Mouse (Mus musculus): ENCODE measurements around the gene Gm4981. TPM values are rescaled to one million over a fixed set of nuclear protein-coding genes. Genes with fewer than 3 reads are reported as not detected.
"Not testable (repeated sequence)": the region's sequence is repeated elsewhere in the genome, so short reads cannot be mapped to it uniquely, and the experiment has no call there.

Gm4981 gene
- total RNA-seq, 2 experiments from 2014 or later: not detected

DNA sequence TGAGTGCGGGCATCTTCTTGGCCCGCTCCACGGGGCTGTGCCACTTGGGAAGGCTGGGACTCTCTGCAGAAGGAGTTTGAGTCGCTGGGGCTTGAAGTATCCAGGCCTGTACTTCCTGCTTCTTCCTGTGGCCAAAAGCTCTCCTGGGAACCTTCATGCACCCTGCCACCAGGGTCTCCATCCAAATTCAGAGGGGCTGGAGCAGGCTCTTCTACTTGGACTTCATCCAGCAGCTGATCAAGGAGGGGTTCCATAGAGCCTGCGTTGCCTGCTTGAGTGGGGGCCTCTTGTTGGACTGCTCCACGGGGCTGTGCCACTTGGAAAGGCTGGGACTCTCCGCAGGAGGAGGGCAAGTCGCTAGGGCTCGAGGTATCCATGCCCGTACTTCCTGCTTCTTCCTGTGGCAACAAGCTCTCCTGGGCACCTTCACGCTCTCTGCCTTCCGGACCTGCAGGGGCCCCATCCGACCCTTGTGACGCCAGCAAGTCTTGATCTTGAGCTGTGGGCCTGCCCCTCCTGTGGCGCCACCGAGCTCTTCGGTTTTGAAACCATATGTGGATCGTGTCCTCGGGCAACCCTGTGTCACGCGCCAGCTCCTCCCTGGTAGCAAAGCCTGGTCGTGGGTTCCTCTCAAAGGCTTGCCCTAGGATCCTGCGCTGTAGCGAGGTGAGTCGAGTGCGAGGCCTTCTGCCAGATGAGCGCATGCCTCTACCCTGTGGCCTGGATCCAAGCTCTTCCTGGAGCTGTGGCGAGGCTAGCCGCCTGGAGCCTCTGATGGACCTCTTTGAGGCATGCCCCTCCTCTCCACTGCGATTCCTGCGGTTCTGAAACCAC lies 12.3 kb downstream of the Gm4981 start:
- not testable (repeated sequence) for ATAC-seq (replicated peaks; ENCODE audit: poor library complexity)

DNA sequence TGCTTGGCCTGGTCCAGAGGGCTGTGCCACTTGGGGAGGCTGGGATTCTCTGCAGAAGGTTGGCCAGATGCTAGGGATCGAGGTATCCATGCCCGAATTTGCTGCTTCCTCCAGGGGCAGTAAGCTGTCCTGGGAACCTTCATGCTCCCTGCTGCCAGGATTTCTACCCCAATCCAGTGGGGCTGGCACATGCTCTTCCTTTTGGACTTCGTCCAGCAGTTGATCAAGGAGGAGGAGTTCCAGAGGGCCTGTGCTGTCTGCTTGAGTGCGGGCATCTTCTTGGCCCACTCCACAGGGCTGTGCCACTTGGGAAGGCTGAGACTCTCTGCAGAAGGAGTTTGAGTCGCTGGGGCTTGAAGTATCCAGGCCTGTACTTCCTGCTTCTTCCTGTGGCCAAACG lies 13.3 kb downstream of the Gm4981 start:
- ATAC-seq (replicated peaks; ENCODE audit: poor library complexity): not testable (repeated sequence)

DNA sequence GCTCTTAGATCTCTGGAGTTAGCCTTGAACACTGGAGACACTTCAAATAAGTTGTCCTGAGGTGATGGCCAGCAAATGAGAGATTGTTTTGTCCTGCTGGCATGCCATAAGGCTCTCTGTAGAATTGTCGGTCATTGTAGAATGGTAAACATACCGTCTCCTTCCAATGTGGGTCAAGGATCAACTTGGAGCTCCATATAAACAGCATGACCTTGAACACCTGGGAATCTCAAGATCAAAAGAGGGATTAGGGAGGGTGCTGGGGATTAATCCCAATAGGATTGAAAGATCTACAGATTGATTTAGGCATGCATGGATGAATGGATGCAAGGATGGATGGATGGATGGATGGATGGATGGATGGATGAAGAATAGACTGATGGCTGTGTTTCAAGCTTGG lies 14.9 kb downstream of the Gm4981 start:
- not testable (repeated sequence) for ATAC-seq (replicated peaks; ENCODE audit: poor library complexity)

DNA sequence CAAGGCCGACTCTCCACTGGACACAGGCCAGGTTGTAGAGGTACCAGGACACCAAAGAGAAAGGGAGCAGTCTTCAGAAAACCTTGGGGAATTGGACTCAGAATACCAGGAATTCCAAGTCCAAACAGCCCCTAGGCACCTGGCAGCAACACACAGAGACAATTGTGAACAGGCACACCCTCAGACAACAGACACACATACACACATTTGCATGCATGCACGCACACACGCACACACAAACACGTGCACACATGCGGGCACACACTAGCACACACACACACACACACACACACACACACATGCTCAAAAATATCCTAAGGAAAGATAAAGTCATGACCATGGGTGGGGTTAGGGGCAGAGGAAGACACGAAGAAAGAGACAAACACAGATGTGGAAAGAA lies 15.8 kb downstream of the Gm4981 start:
- ATAC-seq (replicated peaks; ENCODE audit: poor library complexity): no peak

DNA sequence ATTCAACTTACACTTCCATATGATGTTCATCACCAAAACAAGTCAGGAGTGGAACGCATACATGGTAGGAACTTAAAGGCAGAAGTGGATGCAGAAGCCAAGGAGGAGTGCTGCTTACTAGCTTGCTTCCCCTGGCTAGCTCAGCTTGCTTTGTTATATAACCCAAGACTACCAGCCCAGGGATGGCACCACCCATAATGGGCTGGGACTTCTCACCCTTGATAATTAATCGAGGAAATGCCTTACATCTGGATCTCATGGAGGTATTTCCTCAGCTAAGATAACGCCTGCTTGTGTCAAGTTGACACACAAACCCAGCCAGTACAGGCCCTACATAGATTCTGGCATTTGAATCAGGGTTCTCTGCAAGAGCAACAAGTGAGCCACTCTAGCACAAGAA lies 19.1 kb downstream of the Gm4981 start:
- no peak for ATAC-seq (replicated peaks; ENCODE audit: poor library complexity)

DNA sequence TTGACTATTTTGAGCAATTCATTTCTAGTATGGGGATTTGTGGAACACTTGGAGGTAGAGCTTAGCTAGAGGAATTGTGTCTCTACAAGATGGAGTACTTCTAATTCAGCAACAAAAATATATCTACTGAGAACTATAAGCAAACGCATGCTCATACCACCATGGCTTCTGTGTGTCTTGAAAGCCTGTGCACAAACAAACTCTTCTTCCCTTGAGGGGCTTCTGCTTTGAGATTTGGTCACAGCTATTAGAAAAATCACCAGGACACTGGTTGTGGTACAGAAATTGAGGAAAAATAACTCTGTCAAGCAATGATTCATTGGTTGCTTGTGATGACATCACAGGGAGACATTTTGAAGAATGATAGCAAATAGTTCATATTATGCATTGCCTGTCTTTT lies 21.1 kb downstream of the Gm4981 start:
- ATAC-seq (replicated peaks; ENCODE audit: poor library complexity): no peak

DNA sequence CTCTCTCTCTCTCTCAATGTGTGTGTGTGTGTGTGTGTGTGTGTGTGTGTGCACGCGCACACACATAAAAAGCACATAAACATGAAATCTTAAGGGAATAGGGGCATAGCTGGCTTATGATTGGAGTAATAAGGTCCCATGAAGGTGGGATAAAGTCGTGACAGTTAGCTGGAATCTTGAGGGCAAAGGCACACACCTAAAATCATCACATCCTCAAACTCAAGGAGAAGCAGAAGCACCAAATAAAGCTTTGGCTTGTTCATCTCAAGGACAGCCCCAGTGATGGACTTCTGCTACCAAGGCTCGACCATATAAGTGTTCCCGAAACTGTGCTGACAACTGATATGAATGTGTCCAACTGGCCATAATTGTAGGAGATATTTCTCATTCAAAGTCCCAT lies 21.6 kb downstream of the Gm4981 start:
- no peak for ATAC-seq (replicated peaks; ENCODE audit: poor library complexity)

DNA sequence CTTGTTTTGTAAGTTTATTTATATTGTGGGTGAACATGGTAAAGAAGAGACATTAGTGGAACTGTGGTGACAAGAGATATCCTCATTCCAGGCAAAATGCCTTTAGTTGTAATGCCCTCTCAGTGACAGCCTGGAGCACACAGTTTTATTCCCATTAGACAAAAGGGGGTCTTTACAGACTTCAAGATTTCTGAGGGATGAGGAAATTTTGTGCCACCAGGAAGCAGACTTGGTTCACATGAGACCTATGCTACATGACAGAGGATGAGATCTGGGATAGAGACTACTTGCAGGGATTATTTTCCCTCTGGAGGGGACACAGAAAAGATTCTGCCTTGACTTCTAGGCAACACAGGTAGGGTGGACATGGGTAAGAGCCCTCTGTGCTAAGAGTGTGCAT lies 22.0 kb downstream of the Gm4981 start:
- ATAC-seq (replicated peaks; ENCODE audit: poor library complexity): no peak

DNA sequence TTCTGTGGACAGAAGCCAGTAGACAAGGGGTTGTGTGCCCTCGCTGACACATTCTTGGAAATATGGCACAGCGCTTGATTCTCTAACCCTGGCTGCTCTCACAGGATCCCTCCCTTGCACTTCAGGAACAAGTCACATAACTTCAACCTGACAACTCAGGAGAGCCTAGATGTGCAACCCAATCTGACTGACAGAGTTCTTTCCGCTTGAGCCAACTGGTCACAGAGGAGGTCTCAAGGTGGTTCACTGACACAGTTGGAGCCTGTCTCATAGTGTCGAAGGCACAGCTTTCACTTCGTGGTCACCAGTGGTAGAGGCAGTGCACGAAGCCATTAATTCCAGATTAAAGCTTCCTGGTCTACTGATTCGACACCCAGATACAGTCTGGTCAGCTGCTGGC lies 24.3 kb downstream of the Gm4981 start:
- no peak for ATAC-seq (replicated peaks; ENCODE audit: poor library complexity)

DNA sequence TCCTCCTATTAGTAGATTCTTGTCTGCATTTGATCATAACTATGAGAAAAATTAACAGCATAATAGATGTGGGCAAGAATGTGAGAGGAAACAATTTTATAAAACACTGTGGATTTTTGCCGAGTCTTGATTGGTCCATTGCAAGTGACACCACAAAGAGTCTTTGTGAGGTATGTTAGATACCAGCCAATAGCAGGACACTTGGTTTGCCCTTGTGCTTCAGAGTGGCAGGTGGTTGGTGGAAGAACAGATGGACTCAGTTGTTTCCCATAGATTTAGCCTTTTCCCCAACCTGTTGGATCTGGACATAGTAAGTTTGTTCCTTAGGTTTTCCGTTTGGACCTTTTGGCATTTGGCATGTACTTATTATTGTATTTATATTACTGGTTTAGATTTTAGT lies 25.3 kb downstream of the Gm4981 start:
- no peak for ATAC-seq (replicated peaks; ENCODE audit: poor library complexity)

DNA sequence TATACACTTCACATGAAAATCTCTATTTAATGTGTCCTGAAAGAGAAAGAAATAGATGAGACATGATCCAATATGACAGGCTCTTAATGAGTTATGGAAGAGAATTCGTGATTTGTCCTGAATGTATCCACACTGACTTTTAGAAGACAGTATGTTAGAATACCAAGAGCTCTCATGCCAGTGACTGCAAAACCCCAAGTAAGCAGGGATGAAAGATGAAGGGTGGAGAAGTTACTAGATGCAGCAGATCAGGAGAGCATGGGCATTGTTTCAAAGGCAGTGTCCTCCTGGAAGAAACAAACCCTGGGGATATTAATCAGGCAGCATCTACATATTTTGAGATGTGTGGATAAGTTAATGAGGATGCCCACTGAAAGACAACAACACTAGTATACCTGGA lies 26.0 kb downstream of the Gm4981 start:
- no peak for ATAC-seq (replicated peaks; ENCODE audit: poor library complexity)

DNA sequence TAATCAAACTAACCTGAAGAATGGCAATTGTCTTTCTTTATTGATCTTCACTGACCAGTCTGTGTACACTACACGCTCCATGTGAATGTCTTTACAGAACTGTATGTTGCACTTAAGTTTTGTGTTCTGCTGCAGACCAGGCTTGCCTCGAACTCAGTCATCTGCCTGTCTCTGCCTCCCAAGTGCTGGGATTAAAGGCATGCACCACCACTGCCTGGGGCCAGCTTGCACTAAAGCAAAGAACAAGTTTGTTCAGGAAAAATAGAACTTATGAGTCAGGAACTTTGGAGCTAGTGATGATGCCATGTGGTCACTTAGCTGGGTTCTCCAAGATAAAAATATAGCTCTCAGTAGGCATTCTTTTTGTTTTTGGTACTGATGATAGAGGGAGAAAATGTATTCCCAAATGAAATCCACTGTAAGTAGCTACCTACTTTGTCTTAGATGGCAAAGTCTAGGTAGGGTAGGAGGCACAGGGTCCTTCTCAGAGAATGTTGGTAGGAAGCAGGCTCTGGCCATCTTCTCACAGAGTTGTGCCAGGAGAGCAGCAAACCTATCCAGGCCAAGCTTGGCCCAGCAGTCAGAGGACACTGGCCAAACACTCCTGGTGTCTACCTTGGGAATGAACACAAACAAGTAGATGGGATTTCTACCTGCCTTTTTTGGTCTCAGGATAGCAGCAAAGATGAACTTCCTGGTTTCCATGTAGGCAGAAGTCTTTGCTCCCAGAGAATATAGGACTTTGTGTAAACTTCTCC lies 26.6 kb downstream of the Gm4981 start:
- no peak for ATAC-seq (replicated peaks; ENCODE audit: poor library complexity)

DNA sequence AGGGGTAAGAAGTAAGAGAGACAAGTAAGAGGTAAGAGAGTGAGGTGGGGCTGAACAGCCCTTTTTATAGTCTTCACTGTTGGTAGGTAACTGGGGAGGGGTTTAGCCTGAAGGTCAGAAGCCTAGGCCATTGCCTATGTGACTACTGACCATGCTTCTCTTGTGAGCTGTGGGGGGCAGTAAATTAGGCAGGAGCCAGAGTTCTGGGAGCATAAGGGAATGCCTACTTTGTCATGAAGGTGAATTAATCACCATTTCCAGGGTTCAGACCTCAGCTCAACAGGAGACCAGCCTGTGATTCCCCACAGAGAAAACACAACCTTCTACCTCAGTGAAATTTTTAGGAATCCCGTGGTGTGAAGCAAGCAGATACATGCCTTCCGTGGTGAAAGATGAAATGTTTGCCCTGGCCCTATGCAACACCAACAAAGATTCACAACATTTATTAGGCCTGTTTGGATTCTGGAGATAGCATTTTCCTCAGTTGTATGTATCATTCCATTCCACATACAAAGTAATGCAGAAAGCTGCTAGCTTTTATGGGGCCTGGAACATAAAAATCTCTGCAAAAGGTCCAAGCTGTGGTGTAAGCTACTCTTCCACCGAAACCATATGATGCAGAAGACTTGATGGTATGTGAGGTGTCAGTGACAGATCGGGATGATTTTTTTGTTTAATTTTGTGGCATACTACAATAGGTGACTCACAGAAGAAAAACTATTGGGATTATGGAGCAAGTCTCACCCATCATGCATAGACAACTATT lies 29.7 kb downstream of the Gm4981 start:
- ATAC-seq (replicated peaks; ENCODE audit: poor library complexity): no peak

DNA sequence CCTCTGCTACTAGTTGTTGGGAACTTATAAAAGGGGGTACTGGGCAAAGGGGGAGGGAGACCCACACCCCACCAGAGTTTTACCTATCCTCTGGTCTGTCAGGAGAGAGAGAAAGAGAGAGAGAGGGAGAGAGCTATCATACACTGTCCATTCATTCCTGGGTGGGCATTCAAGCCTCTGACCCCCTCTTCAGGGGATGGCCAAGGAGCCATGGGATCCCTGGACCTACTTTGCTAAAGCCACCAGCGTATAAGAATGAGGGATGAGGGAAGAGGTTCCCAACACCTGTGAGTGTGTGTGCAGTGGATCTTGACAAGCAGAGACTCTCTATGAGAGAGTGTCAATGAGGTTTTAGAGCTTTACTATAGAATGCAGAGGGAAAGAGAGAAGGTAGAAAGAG lies 30.5 kb downstream of the Gm4981 start:
- no peak for ATAC-seq (replicated peaks; ENCODE audit: poor library complexity)

Other genes starting within 250 kb of the Gm4981 start
- gene AW822073, start 11.8 kb downstream of the Gm4981 start, total RNA-seq (2015): not detected in 2 replicates
- gene AW822073, start 11.8 kb downstream of the Gm4981 start, total RNA-seq (2017): not detected in 2 replicates
- gene Duxf3, start 4.0 kb downstream of the Gm4981 start, total RNA-seq (2015): not detected in 2 replicates
- not detected in 2 replicates for gene Duxf3, start 4.0 kb downstream of the Gm4981 start, total RNA-seq (2017)
- 41.4 and 45.6 TPM in 2 replicates for gene Gcc2, start 18.8 kb upstream of the Gm4981 start, total RNA-seq (2015)
- 39.4 and 47.6 TPM in 2 replicates for gene Gcc2, start 18.8 kb upstream of the Gm4981 start, total RNA-seq (2017)
- gene Lims1, start 86.8 kb upstream of the Gm4981 start, total RNA-seq (2015): 107 and 116 TPM in 2 replicates
- 68.9 and 71.3 TPM in 2 replicates for gene Lims1, start 86.8 kb upstream of the Gm4981 start, total RNA-seq (2017)
- gene Ranbp2, start 210.2 kb upstream of the Gm4981 start, total RNA-seq (2015): 158 and 161 TPM in 2 replicates
- 177 and 233 TPM in 2 replicates for gene Ranbp2, start 210.2 kb upstream of the Gm4981 start, total RNA-seq (2017)